Mouse (Mus musculus) kidney, postnatal 4 days (tissue): ENCODE measurements around the gene Rffl.
A peak's percentile ranks its signal among the peaks of the same experiment; 100 is the strongest.
"Not testable (repeated sequence)": the region's sequence is repeated elsewhere in the genome, so short reads cannot be mapped to it uniquely, and the experiment has no call there.

Source experiments
- DNase-seq, 2 experiments: peaks; one replicate each; pipeline ENCODE4 v3.0.0; 2021; ENCODE audit warnings: mixed read lengths in 2 of 2

Rffl gene

GRCm38 (mm10) chr11:82844771-82845414 lies 26.1 kb downstream of the Rffl start:
- peak in 1 of 2 experiments; percentile 29 for DNase-seq

DNA sequence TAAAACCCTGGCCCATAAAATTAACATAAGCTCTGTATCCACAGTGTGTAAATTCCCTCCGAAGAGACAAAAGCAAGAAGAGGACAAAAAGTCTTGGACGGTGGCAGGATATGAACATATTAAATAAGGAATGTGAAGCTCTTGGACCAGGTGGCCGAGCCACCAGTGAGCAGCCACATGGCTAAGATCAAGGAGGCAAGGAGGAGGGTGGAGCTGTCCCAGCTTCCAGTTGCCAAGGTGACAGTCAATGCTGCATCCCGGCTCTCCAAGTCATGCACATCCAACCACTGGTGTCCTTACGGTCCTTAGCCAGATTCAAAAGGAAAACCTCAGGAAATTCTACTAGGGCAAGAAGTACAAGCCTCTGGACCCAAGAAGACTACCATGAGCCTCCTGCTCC lies 32.5 kb downstream of the Rffl start:
- no peak for DNase-seq

DNA sequence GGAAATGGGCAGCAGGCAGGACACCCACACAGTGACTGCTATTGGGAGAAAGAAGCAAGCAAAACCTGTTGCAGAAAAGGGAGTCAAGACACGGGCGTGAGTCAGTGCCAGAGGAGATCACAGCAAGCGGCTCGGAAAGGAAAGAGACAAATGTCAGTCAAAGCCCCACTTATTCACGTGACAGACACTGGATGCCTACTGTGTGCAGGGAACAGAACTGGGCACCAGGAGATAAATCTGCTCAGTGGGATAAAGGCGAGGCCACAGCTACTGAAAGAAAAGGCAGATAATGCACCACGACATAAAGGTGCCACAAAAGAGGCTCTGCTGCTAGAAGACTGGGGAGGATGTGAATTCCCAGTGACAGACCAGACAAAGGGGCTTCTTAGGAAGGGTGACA lies 33.2 kb downstream of the Rffl start:
- DNase-seq: no peak

DNA sequence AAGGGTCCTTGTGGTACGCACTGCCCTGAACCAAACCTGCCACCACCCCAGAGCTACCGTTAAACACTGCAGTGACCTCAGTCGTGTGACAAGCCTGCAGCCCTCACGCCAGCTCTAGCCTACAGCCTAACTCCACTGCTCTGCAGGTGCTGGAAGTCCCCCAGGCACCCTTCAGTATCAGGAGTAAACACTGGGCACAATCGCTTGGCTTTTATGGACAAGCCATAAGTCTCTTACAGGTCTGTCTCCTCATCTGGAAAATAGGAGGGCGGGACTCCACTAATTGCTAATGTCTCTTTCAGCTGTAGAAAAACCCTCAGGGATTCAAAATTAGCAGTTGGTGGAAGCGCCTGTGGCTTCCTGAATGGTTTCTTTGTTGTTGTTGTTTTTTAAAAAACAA lies 33.8 kb downstream of the Rffl start:
- DNase-seq: peak in 1 of 2 experiments; percentile 43

- DNase-seq: no peak
Measured at GRCm38 (mm10) chr11:82835616-82836432, 35.2 kb downstream of the Rffl start.

- not testable (repeated sequence) for DNase-seq
Measured at GRCm38 (mm10) chr11:82834359-82834758, 36.7 kb downstream of the Rffl start.

DNA sequence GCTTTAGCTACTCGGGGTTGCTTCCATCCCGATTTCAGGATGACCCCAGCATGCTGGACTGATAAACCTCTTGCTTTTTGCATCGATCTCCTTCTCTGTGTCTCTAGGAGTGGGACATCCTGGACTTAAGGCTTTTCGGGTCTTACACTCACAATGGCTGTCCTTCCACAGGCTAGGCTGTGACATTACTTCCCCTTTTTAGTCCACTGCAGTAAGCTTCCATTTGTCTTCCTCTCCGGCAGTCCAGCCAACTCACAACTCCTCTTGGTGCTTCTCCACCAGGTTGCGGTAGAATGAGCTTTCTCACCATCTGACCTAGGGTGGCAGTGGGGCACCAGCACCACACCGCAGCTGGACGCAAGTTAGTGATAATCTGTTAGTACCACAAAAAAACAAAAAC lies 37.1 kb downstream of the Rffl start:
- no peak for DNase-seq

DNA sequence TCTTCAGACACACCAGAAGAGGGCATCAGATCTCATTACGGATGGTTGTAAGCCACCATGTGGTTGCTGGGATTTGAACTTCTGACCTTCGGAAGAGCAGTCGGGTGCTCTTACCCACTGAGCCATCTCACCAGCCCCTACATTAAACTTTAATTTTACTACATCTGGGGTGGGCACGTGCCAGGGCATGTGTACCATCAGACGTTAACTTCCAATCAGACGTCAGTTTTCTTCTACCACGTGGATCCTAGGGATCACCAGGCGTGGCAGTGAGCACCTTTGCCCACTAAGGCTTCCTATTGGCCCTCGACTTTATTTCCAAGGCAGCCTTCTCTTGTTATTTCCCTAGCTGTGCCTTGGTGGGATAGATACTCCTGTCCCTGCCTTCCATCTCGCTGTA lies 38.6 kb downstream of the Rffl start:
- not testable (repeated sequence) for DNase-seq

- DNase-seq: peak; percentile 52 to 60
Measured at GRCm38 (mm10) chr11:82831008-82831893, 39.8 kb downstream of the Rffl start.

DNA sequence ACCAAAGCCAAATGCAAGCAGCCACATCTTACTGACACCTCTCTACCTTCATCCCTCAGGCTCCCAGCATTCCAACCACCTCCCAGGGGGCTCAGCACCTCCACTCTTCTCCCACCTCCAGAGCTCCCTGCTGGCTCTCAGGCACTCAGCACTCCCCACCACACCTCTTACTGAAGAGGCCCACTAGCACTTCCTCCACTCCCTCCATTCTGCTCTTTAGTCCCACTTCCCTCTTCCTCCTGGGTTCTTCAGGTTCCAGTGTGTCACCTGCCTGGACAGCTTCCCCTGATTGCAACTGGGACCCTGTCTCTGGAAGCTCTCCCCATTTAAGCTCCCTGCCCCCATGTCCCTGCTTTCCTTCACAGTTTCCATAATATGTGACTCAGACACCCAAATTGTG lies 44.2 kb downstream of the Rffl start:
- DNase-seq: no peak

DNA sequence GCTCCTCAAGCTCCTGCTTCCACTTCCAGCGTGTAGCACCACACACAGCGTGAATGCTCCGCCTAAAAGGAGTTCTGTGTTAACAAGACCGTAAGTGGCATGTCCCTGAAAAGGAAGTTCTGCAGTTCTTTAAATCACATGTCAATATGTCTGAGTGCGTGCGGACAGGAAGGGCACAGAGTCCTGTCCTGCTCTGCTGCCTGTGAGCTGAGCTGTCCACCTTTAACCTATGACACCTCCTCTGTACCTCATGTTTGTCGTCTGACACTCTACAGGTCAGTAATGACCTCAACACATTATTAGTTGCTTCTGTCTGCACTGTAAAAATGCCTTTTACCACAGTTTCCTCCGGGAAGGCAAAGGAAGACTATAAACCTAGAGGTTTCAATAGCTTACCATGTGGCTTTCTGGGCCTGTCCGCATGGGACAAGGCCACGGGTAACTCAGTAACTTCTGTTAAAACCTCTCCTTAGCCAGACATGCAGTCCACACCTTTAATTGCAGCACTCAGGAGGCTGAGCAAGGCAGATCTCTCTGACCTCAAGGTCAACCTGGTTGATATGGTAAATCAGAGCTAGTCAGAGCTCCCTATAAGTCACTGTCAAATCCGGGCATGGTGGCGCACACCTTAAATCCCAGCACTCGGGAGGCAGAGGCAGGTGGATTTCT lies 50.1 kb downstream of the Rffl start:
- no peak for DNase-seq

- DNase-seq: peak; percentile 83 to 85
Measured at GRCm38 (mm10) chr11:82819350-82819749, 51.7 kb downstream of the Rffl start.

DNA sequence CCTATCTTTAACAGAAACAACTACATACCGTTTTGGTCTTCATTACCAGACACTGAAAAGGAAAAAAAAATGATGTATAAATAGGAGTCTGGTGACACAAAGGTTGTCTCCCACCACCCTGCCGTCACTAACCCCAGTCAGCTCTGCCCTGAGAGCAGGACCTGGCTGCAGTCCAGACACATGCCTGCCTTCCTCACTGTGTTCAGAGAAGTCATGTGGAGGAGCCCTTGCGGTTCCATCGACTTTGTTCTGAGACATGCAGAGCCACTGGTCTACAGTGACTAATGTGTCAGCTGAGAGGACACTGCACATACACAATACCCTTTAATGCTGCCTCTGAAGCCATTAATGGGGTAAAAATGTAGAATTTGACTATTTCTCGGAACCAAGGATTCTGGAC lies 62.5 kb downstream of the Rffl start:
- DNase-seq: no peak

- no peak for DNase-seq
Measured at GRCm38 (mm10) chr11:82807370-82807769, 63.6 kb downstream of the Rffl start.

GRCm38 (mm10) chr11:82806656-82807055 lies 64.4 kb downstream of the Rffl start:
- DNase-seq: no peak

- DNase-seq: no peak
Measured at GRCm38 (mm10) chr11:82783453-82783852, 87.6 kb downstream of the Rffl start.

DNA sequence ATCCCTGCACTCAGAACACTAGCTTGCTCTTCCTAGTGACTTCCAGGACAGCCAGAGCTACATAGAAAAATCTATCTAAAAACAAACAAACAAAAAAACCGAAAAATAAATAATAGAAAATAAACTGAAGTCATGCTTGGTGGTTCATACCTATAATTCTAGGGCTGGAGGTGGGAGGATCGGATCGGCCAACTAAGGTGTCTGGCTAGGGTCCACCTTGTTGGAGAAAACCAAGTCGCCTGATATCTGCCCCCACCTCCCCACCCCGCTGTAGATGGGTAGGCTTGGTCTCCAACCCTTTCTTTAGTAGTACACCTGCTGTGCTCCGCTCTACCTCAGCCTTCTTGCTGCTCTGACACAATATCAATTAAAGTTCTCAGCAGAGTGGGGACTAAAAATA lies 88.8 kb downstream of the Rffl start:
- DNase-seq: no peak

DNA sequence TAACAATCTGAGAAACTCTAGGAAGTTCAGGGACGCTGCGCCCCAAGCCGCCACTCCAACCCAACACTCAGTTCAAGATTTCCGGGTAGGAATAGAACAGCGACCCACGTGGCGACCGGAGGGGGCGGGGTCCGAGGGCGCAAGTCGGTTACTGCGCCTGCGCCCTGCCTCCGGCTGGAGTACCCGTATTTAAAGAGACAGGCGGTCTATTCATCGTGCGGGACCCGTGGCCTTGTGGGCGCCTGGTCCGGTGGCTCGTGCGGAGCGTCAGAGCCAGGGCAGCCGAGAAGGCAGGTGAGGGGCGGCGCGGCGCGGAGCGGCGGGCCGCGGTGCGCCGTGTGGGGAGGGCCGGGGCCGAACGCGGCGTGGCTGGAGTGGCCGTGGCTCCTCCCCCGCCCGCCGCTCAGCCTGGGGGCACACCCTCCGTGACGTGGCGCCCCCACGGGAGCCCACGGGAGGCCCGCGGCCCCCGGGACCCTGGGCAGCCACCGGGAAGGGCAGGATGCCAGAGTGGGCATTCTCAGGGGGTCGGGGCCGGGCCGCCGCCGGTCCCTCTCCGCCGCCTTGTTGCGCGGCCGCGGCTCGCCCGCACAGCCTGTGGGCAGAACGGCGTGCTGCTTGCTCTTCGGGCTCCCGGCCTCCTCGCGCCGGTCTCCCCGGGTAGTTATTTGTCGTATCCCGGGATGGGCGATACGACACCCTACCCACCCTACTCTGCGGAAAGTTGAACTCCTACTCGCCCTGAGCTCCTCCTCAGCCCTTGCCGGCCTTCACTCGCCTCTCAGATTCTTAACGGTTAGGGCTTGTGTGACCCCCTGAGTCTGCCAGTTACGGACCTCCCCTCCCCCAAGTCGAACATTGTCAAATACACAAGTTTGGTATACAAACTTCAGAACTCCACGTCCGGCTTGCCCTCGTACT lies 89.8 kb downstream of the Rffl start, which contains the start of gene Lig3:
Gene Lig3 (plus strand): TSS at position 126 of the 921 bp plus-strand sequence.
- peak; percentile 97 to 98 for DNase-seq

DNA sequence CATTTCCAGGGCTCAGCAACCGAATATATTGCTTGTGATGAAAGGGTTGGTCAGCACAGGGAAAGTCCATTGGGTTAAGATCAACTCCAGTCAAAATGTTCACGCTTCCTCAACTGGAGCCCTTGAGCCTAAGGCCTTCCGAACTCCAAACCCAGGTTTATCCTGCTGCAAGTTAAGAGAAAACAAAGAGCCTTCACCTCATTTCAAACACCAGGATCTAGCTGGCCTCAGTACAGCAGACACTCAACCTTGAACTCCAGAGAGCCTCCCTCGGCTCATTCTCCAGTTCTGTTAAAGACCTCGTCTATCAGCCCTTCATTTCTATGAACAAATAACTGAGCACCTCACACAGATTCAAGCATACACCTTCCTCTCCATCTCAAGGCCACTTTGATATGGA lies 90.9 kb downstream of the Rffl start:
- no peak for DNase-seq

DNA sequence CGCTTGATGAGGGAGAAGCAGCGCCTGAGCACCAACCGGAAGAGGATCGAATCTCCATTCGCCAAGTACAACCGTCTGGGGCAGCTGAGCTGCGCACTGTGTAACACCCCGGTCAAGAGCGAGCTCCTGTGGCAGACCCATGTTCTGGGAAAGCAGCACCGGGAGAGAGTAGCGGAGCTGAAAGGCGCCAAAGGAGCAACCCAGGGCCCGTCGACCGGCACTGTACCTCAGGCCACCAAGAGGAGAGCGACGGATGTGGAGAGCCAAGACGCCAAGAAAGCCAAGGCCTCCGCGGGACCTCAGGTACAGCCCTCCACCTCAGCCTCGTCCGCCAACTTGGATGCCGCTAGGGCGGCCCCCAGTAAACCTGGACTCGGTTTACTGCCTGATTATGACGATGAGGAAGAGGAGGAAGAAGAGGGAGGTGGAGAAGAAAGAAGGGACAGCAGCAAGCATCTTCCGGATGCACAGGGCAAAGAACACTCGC lies 106.5 kb downstream of the Rffl start:
- no peak for DNase-seq

DNA sequence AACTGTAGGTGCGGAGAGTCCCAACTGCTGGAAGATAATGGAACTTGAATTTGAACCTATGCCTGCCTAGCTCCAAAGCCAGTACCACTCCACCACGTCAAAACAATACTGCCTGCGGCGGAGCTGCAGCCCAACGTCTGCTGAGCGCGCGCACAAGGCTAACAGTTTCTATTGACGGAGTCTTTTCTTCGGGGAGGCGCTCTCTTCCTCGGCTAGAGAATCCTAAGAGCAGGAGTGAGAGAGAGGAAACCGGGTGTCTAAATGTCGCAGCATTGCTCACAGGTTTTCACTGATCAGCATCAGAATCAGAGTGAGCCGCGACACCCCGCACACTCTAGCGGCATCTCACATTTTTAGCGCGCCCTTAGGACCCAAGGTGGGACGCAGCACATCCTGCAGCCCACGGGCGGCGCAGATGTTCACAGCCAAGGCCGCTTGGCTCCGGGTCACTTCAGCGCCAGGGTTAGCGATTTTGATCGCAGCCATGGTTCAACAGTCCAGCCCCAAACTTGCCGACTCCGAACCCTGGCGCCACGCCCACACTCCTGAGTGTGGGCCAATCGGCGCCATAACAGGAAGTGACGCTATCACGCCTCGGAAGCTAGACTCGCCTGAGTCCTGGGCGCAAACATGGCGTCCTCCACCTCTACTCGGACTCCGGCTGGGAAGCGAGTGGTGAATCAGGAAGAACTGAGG lies 107.1 kb downstream of the Rffl start, which contains the start of the genes Cct6b and Zfp830:
Gene Cct6b (minus strand): TSS at position 580 of the 696 bp plus-strand sequence.
Gene Zfp830 (plus strand): TSS at position 604 of the 696 bp plus-strand sequence.
- DNase-seq: peak; percentile 97
